In the genomic region with DNA sequence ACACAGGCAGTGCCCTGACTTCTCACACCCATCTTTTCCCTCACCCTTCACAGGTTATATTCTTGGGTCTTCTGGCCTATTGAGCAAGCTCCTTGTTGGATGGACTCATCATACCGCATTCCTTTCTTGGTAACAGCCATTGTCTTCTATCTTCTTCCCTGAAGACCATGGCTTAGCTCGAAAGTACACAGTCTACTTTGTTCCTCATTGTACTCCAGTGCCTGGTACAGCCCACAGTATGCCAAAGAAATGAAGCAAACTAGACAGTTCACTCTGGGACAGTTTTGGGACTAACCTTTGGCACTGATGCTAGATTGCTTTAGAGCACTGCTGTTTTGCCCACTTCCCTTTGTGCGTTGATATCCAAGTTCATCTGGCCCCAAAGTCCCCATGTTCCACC, we compare ENCODE assay signal across 21 mouse cellular contexts.
"Had no signal": no experiment of that assay in that cellular context is flagged by ENCODE, and none has a peak within 500 bp of the region (broad histone marks: within the 10 kb centered on the region; RNA-seq: fewer than 3 reads in every experiment).

No protein-coding gene starts in this region.

- DNase-seq: kidney, adult 2 months; kidney, postnatal 25 days; left cerebral cortex, postnatal 4 days; liver, postnatal 0 days; lung, embryonic 14.5 days; thymus, adult 2 months; thymus, postnatal 14 days; thymus, postnatal 4 days had no signal

- H3K9me3 ChIP-seq: limb, embryonic 12.5 days; limb, embryonic 15.5 days; megakaryocyte, embryonic 14.5 days; midbrain, embryonic 10.5 days; midbrain, embryonic 13.5 days; neural tube, embryonic 13.5 days had no signal

- H3K4me3 ChIP-seq: limb, embryonic 12.5 days; limb, embryonic 15.5 days; midbrain, embryonic 10.5 days; midbrain, embryonic 13.5 days; myocyte; neural tube, embryonic 13.5 days had no signal

- H3K4me1 ChIP-seq: limb, embryonic 12.5 days; limb, embryonic 15.5 days; midbrain, embryonic 10.5 days; neural tube, embryonic 13.5 days had no signal

- ATAC-seq: intestine, embryonic 16.5 days; liver, postnatal 0 days; lung, postnatal 0 days; midbrain, embryonic 13.5 days; midbrain, embryonic 16.5 days had no signal

- H3K4me2 ChIP-seq: limb, embryonic 12.5 days; limb, embryonic 15.5 days; liver, embryonic 11.5 days; lung, embryonic 14.5 days; midbrain, embryonic 13.5 days; neural tube, embryonic 13.5 days had no signal

- H3K27ac ChIP-seq: kidney, postnatal 0 days; limb, embryonic 12.5 days; limb, embryonic 15.5 days; liver, embryonic 14.5 days; midbrain, embryonic 10.5 days; midbrain, embryonic 13.5 days; neural tube, embryonic 13.5 days had no signal

- H3K27me3 ChIP-seq: limb, embryonic 12.5 days; limb, embryonic 15.5 days; megakaryocyte, embryonic 14.5 days; midbrain, embryonic 13.5 days; neural tube, embryonic 13.5 days had no signal

- H3K9ac ChIP-seq: limb, embryonic 12.5 days; limb, embryonic 15.5 days; liver, embryonic 14.5 days; liver, postnatal 0 days; lung, embryonic 14.5 days; midbrain, embryonic 13.5 days; neural tube, embryonic 13.5 days had no signal
